In genomic region chr10:81626101-81626993, GRCm38 (mm10) we compare ENCODE assay signal across 8 mouse cellular contexts. TPM values are rescaled to one million over a fixed set of nuclear protein-coding genes. Genes with fewer than 3 reads are reported as not detected.
DNase-seq lines count a peak whose midpoint lies in the region; ATAC-seq lines count a peak whose summit lies in the region.

No protein-coding gene starts in this region.

- 92% methylated on average over 22 of the region's 22 CpGs for WGBS in hindbrain, embryonic 16.5 days
- 91% methylated on average over 22 of the region's 22 CpGs for WGBS in midbrain, embryonic 16.5 days

- peak overlapping the region; percentile 93 for H3K4me2 ChIP-seq in hindbrain, embryonic 16.5 days (ENCODE audit: low read length)
- peak overlapping the region; percentile 84 for H3K4me2 ChIP-seq in midbrain, embryonic 16.5 days (ENCODE audit: low read length)

- H3K4me3 ChIP-seq in megakaryocyte, embryonic 14.5 days (replicated peaks) = peak overlapping the region; percentile 96
- H3K4me3 ChIP-seq in hindbrain, embryonic 16.5 days (ENCODE audit: low read length) = peak overlapping the region; percentile 84
- H3K4me3 ChIP-seq in midbrain, embryonic 16.5 days (ENCODE audit: low read depth, low read length) = peak overlapping the region; percentile 68

- peak; percentile 50 to 75 for DNase-seq in adrenal gland, adult (ENCODE audit: inconsistent age in 2 of 2, low spot score in 1 of 2)
- DNase-seq in adrenal gland, postnatal 25 days = no peak
- DNase-seq in left cerebral cortex, adult 9 months (ENCODE audit: low spot score in 2 of 2) = no peak

- peak overlapping the region; percentile 87 for H3K9ac ChIP-seq in hindbrain, embryonic 16.5 days (ENCODE audit: low read depth, low read length)
- H3K9ac ChIP-seq in midbrain, embryonic 16.5 days (ENCODE audit: low read depth, low read length) = peak overlapping the region; percentile 78

- H3K9me3 ChIP-seq in megakaryocyte, embryonic 14.5 days = no peaks in the 10 kb centered on the region
- H3K9me3 ChIP-seq in hindbrain, embryonic 16.5 days (ENCODE audit: control insufficient read depth, low read length) = no peaks in the 10 kb centered on the region
- H3K9me3 ChIP-seq in midbrain, embryonic 16.5 days (replicated peaks; ENCODE audit: control insufficient read depth, low read length, poor library complexity, severe bottlenecking) = no peaks in the 10 kb centered on the region

- H3K36me3 ChIP-seq in megakaryocyte, embryonic 14.5 days (replicated peaks; ENCODE audit: low read length) = peaks cover 49% of the 10 kb centered on the region
- peaks cover 14% of the 10 kb centered on the region for H3K36me3 ChIP-seq in hindbrain, embryonic 16.5 days (ENCODE audit: control insufficient read depth, insufficient read depth, low read length)
- peaks cover 19% of the 10 kb centered on the region for H3K36me3 ChIP-seq in midbrain, embryonic 16.5 days (ENCODE audit: control insufficient read depth, insufficient read depth, low read length)

- H3K27me3 ChIP-seq in megakaryocyte, embryonic 14.5 days (replicated peaks) = no peaks in the 10 kb centered on the region
- peaks cover 4% of the 10 kb centered on the region; the same call in 1 of the 2 replicates for H3K27me3 ChIP-seq in hindbrain, embryonic 16.5 days (replicated peaks; ENCODE audit: control insufficient read depth, insufficient read depth, low read length)
- no peaks in the 10 kb centered on the region for H3K27me3 ChIP-seq in midbrain, embryonic 16.5 days (ENCODE audit: control insufficient read depth, insufficient read depth, low read depth, low read length)

- ATAC-seq in megakaryocyte, adult 5-6 weeks (ENCODE audit: poor library complexity, severe bottlenecking) = no peak
- ATAC-seq in hindbrain, embryonic 16.5 days = 0 out of 2 replicates have a peak, but pooled peaks have one; percentile 3
- peak; percentile 16 for ATAC-seq in midbrain, embryonic 16.5 days
- no peak for ATAC-seq in inflammation-experienced regulatory T-cells, adult 6 months

- no peak overlapping the region for H3K27ac ChIP-seq in hindbrain, embryonic 16.5 days (ENCODE audit: low read depth, low read length)
- peak overlapping the region; percentile 89 for H3K27ac ChIP-seq in midbrain, embryonic 16.5 days (ENCODE audit: low read length)

- H3K4me1 ChIP-seq in megakaryocyte, embryonic 14.5 days = peaks cover 52% of the 10 kb centered on the region
- H3K4me1 ChIP-seq in hindbrain, embryonic 16.5 days (ENCODE audit: control insufficient read depth, insufficient read depth, low read depth, low read length) = peaks cover 16% of the 10 kb centered on the region
- H3K4me1 ChIP-seq in midbrain, embryonic 16.5 days (ENCODE audit: control insufficient read depth, insufficient read depth, low read length) = peaks cover 17% of the 10 kb centered on the region

RNA-seq across cellular contexts. Expression of gene Sirt6, which starts 1.2 kb away (rescaled TPM):
- 28.3 and 30.2 TPM in 2 replicates for total RNA-seq in adrenal gland, postnatal 25 days (2021)
- polyA plus RNA-seq in megakaryocyte, embryonic 14.5 days (2012; ENCODE audit: insufficient read depth, low replicate concordance) = 121 and 174 TPM in 2 replicates
- total RNA-seq in megakaryocyte, adult 5-6 weeks (2015) = 6.3 and 8.0 TPM in 2 replicates
- 2.5 and 6.4 TPM in 2 replicates for total RNA-seq in megakaryocyte, adult 5-6 weeks (2017)
- 35.8 and 46.0 TPM in 2 replicates for polyA plus RNA-seq in hindbrain, embryonic 16.5 days (2015; fragmentation: Nextera tagmentation; extraction: Ambion mirVana)
- 51.3 and 52.3 TPM in 2 replicates for polyA plus RNA-seq in midbrain, embryonic 16.5 days (2015; fragmentation: Nextera tagmentation; extraction: Ambion mirVana)
- polyA plus RNA-seq in inflammation-experienced regulatory T-cells, adult 6 months (2017; shearing (Covaris generic)) = 10 to 100 TPM; 23.3 to 26.7 (median 24.3) TPM

RNA-seq across cellular contexts. Expression of gene Ankrd24, which starts 2.0 kb away (rescaled TPM):
- total RNA-seq in adrenal gland, postnatal 25 days (2021) = 30.5 and 37.8 TPM in 2 replicates
- polyA plus RNA-seq in megakaryocyte, embryonic 14.5 days (2012; ENCODE audit: insufficient read depth, low replicate concordance) = 13.7 and 17.3 TPM in 2 replicates
- 1.0 and 1.1 TPM in 2 replicates for total RNA-seq in megakaryocyte, adult 5-6 weeks (2015)
- 1.7 and 1.8 TPM in 2 replicates for total RNA-seq in megakaryocyte, adult 5-6 weeks (2017)
- 18.2 and 19.2 TPM in 2 replicates for polyA plus RNA-seq in hindbrain, embryonic 16.5 days (2015; fragmentation: Nextera tagmentation; extraction: Ambion mirVana)
- 18.4 and 18.6 TPM in 2 replicates for polyA plus RNA-seq in midbrain, embryonic 16.5 days (2015; fragmentation: Nextera tagmentation; extraction: Ambion mirVana)
- 1 to 10 TPM in 1 of 3 experiments, under 1 TPM in 2; 0.72 to 1.3 (median 0.90) TPM for polyA plus RNA-seq in inflammation-experienced regulatory T-cells, adult 6 months (2017; shearing (Covaris generic))

RNA-seq across cellular contexts. Expression of gene BC025920, which starts 20.3 kb away (rescaled TPM):
- total RNA-seq in adrenal gland, postnatal 25 days (2021) = 2.4 and 2.6 TPM in 2 replicates
- polyA plus RNA-seq in megakaryocyte, embryonic 14.5 days (2012; ENCODE audit: insufficient read depth, low replicate concordance) = not detected in 2 replicates
- total RNA-seq in megakaryocyte, adult 5-6 weeks (2015) = 1.7 and 2.0 TPM in 2 replicates
- total RNA-seq in megakaryocyte, adult 5-6 weeks (2017) = 2.3 and 2.4 TPM in 2 replicates
- polyA plus RNA-seq in hindbrain, embryonic 16.5 days (2015; fragmentation: Nextera tagmentation; extraction: Ambion mirVana) = 1.6 and 2.3 TPM in 2 replicates
- 1.9 and 2.0 TPM in 2 replicates for polyA plus RNA-seq in midbrain, embryonic 16.5 days (2015; fragmentation: Nextera tagmentation; extraction: Ambion mirVana)
- polyA plus RNA-seq in inflammation-experienced regulatory T-cells, adult 6 months (2017; shearing (Covaris generic)) = 1 to 10 TPM in 2 of 3 experiments, under 1 TPM in 1; 0.69 to 5.2 (median 4.1) TPM

RNA-seq across cellular contexts. Expression of gene Gm10778, which starts 22.5 kb away (rescaled TPM):
- 3.2 and 3.6 TPM in 2 replicates for total RNA-seq in adrenal gland, postnatal 25 days (2021)
- polyA plus RNA-seq in megakaryocyte, embryonic 14.5 days (2012; ENCODE audit: insufficient read depth, low replicate concordance) = 0.19 TPM in 1 of 2 replicates, not detected in the other
- 3.0 and 5.4 TPM in 2 replicates for total RNA-seq in megakaryocyte, adult 5-6 weeks (2015)
- 3.4 and 4.9 TPM in 2 replicates for total RNA-seq in megakaryocyte, adult 5-6 weeks (2017)
- 6.2 and 6.6 TPM in 2 replicates for polyA plus RNA-seq in hindbrain, embryonic 16.5 days (2015; fragmentation: Nextera tagmentation; extraction: Ambion mirVana)
- polyA plus RNA-seq in midbrain, embryonic 16.5 days (2015; fragmentation: Nextera tagmentation; extraction: Ambion mirVana) = 6.8 and 7.0 TPM in 2 replicates
- polyA plus RNA-seq in inflammation-experienced regulatory T-cells, adult 6 months (2017; shearing (Covaris generic)) = 1 to 10 TPM; 5.2 to 9.4 (median 9.1) TPM

RNA-seq across cellular contexts. Expression of gene Tle6, which starts 25.5 kb away (rescaled TPM):
- total RNA-seq in adrenal gland, postnatal 25 days (2021) = 26.4 and 37.4 TPM in 2 replicates
- 69.5 and 166 TPM in 2 replicates for polyA plus RNA-seq in megakaryocyte, embryonic 14.5 days (2012; ENCODE audit: insufficient read depth, low replicate concordance)
- total RNA-seq in megakaryocyte, adult 5-6 weeks (2015) = 1.9 and 8.9 TPM in 2 replicates
- total RNA-seq in megakaryocyte, adult 5-6 weeks (2017) = 6.5 and 11.4 TPM in 2 replicates
- polyA plus RNA-seq in hindbrain, embryonic 16.5 days (2015; fragmentation: Nextera tagmentation; extraction: Ambion mirVana) = 9.0 and 9.2 TPM in 2 replicates
- 4.3 and 5.2 TPM in 2 replicates for polyA plus RNA-seq in midbrain, embryonic 16.5 days (2015; fragmentation: Nextera tagmentation; extraction: Ambion mirVana)
- 1 to 10 TPM in 2 of 3 experiments, under 1 TPM in 1; 0.99 to 1.9 (median 1.7) TPM for polyA plus RNA-seq in inflammation-experienced regulatory T-cells, adult 6 months (2017; shearing (Covaris generic))

Comparison
In these comparisons a context has a peak if more than half of its experiments do, and no peak if none do; other contexts are left out.
1. DNase-seq: peak in adrenal gland, adult (2 of 2); none in adrenal gland, postnatal 25 days (single experiment) and left cerebral cortex, adult 9 months (0 of 2).
2. ATAC-seq: peak in hindbrain, embryonic 16.5 days (single experiment) and midbrain, embryonic 16.5 days (single experiment); none in megakaryocyte, adult 5-6 weeks (single experiment) and inflammation-experienced regulatory T-cells, adult 6 months (single experiment).
3. Peak in every context shown above with its lines, with median percentiles within 50 percentile points of each other: H3K4me3 ChIP-seq.